In genomic region chr2:167071641-167072601, GRCm38 (mm10) we compare ENCODE assay signal across 8 mouse cellular contexts. TPM values are rescaled to one million over a fixed set of nuclear protein-coding genes. Genes with fewer than 3 reads are reported as not detected.
DNase-seq lines count a peak whose midpoint lies in the region; ATAC-seq lines count a peak whose summit lies in the region.

No protein-coding gene starts in this region.

- no peaks in the 10 kb centered on the region for H3K9me3 ChIP-seq in intestine, embryonic 15.5 days

- H3K27me3 ChIP-seq in intestine, embryonic 15.5 days (replicated peaks): no peaks in the 10 kb centered on the region

- intact Hi-C loops in gastrocnemius, postnatal 36 days (cut with DNase I): loop anchor here (1.0 to 5.0 kb wide), 4 partner anchors 39 to 345 kb away; no protein-coding TSS in a partner anchor
- intact Hi-C loops in left cerebral cortex, postnatal 14 days (cut with DNase I): loop anchor here (1.0 to 10.0 kb wide), 4 partner anchors 118 to 423 kb away; partner anchors contain the start of genes Kcnb1, Rnf114 and Spata2

- H3K4me1 ChIP-seq in intestine, embryonic 15.5 days (replicated peaks): 0 out of 2 replicates have a peak, but pooled peaks cover 3% of the 10 kb centered on the region

- H3K4me3 ChIP-seq in intestine, embryonic 15.5 days (replicated peaks): peak overlapping the region; percentile 45

- peak overlapping the region; percentile 54; the same call in 1 of the 2 replicates for H3K27ac ChIP-seq in intestine, embryonic 15.5 days

- peak; percentile 87 for DNase-seq in adrenal gland, adult 8-10 months
- peak; percentile 93 for DNase-seq in embryo, embryonic 11.5 days (ENCODE audit: low read depth, low spot score)
- DNase-seq in gastrocnemius, postnatal 36 days: peak; percentile 91 to 93
- peak; percentile 98 for DNase-seq in left cerebral cortex, postnatal 14 days (ENCODE audit: low spot score in 2 of 2)
- DNase-seq in right cerebral cortex, postnatal 14 days: peak; percentile 99
- peak; percentile 98 for DNase-seq in urinary bladder, postnatal 25 days (ENCODE audit: low spot score)

- H3K9ac ChIP-seq in intestine, embryonic 15.5 days: peak overlapping the region; percentile 44

- H3K4me2 ChIP-seq in intestine, embryonic 15.5 days (replicated peaks): peak overlapping the region; percentile 74

- peak; percentile 95 for ATAC-seq in intestine, embryonic 15.5 days
- peak; percentile 78 for ATAC-seq in megakaryocyte-erythroid progenitor cell, adult 5-6 weeks (replicated peaks; ENCODE audit: low FRiP score, low TSS enrichment, poor library complexity, severe bottlenecking)

- no peaks in the 10 kb centered on the region for H3K36me3 ChIP-seq in intestine, embryonic 15.5 days

- 6% methylated on average over 22 of the region's 22 CpGs for WGBS in intestine, embryonic 15.5 days

RNA-seq across cellular contexts. Expression of gene Znfx1, which starts 9.1 kb away (rescaled TPM):
- total RNA-seq in adrenal gland, adult 8-10 months (2022): 10 to 100 TPM; 49.6 to 76.3 (median 64.9) TPM
- 10 to 100 TPM; 19.0 to 20.7 TPM for total RNA-seq in gastrocnemius, postnatal 36 days (2021)
- 7.7 and 7.8 TPM in 2 replicates for polyA plus RNA-seq in intestine, embryonic 15.5 days (2015; fragmentation: Nextera tagmentation; extraction: Ambion mirVana)
- 10 to 100 TPM; 41.5 to 43.9 TPM for total RNA-seq in left cerebral cortex, postnatal 14 days (2021)
- total RNA-seq in megakaryocyte-erythroid progenitor cell, adult 5-6 weeks (2014; fragmentation: Nextera tagmentation): 21.1 and 35.0 TPM in 2 replicates
- total RNA-seq in megakaryocyte-erythroid progenitor cell, adult 5-6 weeks (2017): 14.2 and 23.7 TPM in 2 replicates

RNA-seq across cellular contexts. Expression of gene Ddx27, which starts 56.9 kb away (rescaled TPM):
- 10 to 100 TPM; 29.3 to 40.7 (median 34.2) TPM for total RNA-seq in adrenal gland, adult 8-10 months (2022)
- total RNA-seq in gastrocnemius, postnatal 36 days (2021): 1 to 10 TPM; 6.1 to 8.3 TPM
- 45.9 and 47.7 TPM in 2 replicates for polyA plus RNA-seq in intestine, embryonic 15.5 days (2015; fragmentation: Nextera tagmentation; extraction: Ambion mirVana)
- 10 to 100 TPM; 29.0 to 31.3 TPM for total RNA-seq in left cerebral cortex, postnatal 14 days (2021)
- 95.3 and 95.8 TPM in 2 replicates for total RNA-seq in megakaryocyte-erythroid progenitor cell, adult 5-6 weeks (2014; fragmentation: Nextera tagmentation)
- 164 and 178 TPM in 2 replicates for total RNA-seq in megakaryocyte-erythroid progenitor cell, adult 5-6 weeks (2017)

Comparison
In these comparisons a context has a peak if more than half of its experiments do, and no peak if none do; other contexts are left out.
1. Peak in every context shown above with its lines: DNase-seq, ATAC-seq, H3K4me3 ChIP-seq and H3K27ac ChIP-seq.